Mouse (Mus musculus): ENCODE measurements around the gene Gm10306. TPM values are rescaled to one million over a fixed set of nuclear protein-coding genes. Genes with fewer than 3 reads are reported as not detected.

Gm10306 gene
- not detected for polyA plus RNA-seq (2014; fragmentation: Illumina TruSeq; extraction: RNeasy Lipid Tissue Mini Kit (QIAGEN cat#74804); ENCODE audit: low read depth, low replicate concordance)

DNA sequence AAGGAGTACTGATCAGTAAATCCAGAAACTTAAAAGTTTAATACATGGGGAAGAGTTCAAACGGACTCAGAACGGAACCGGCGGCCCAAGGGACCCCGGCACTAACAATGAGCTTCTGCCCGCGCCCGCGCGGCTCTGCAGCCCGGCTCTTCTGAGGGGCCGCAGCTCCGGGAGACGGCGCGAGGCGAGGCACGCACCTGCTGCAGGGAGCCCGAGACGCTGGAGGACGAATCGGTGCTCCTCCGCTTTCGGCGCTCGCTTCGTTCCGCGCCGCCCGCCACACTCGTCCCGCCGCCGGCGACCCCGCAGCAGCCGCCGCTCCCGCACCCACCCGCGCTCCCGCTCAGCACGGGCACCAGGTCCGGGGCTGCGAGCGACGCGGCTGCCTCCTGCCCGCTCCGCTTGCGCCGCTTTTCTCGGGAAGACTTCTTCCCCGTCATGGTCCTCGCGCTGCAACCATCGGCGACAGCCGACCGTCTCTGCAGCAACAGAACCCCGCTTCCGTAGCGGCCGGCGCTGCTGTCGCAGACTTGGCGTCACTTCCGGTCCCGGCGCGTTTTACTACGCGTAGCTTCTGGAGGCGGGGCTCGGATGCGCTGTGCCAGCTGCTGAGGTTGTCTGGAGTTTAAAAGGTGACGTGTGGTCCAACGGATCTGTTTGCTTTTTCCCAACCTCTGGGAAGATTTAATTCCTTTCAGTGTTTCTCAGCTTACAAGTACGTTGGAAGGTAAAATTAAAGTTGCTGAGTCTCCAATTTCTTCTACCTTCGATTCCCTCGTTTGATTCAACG lies at the start of gene Gm10306, which contains the start of gene Caap1:
Gene Gm10306, plus strand, starts transcription at position 282 of the 790 bp plus-strand sequence.
Gene Caap1, minus strand, starts transcription at position 532 of the 790 bp plus-strand sequence.

DNA sequence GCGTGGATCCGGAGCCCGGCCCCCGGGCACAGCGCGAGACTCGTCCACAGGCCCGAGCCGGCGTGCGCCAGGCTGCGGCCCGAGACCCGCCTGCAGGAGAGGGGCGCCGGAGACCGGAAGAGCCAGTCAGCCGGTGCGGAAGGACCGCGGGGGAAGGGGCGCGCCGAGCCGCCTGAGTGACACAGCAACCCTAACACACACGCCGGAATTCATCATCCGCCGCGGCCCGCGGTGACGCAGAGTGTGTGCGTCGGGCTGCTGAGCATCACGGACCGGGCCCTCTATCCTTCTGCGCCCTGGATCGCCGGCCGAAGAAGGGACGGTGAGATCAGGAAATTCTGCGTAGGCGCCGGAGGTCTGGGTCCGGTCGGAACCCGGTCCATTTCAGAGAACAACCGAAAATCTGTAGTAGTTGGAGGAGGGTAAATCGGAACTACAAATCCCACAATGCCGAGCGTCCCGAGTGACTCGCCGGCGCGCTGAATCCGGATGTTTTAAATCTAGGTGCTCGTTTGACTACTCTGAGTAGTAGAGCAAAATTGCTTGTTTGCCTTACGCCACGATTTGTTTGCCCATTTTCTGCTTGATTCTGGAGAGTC lies 46.8 kb downstream of the Gm10306 start, which contains the start of gene Plaa:
Gene Plaa, minus strand, starts transcription at position 214 of the 599 bp plus-strand sequence.

Other genes starting within 250 kb of the Gm10306 start
- 10.9 TPM for gene Caap1, start 250 bp downstream of the Gm10306 start, polyA plus RNA-seq (2014; fragmentation: Illumina TruSeq; extraction: RNeasy Lipid Tissue Mini Kit (QIAGEN cat#74804); ENCODE audit: low read depth, low replicate concordance)
- 84.8 TPM for gene Plaa, start 46.7 kb downstream of the Gm10306 start, polyA plus RNA-seq (2014; fragmentation: Illumina TruSeq; extraction: RNeasy Lipid Tissue Mini Kit (QIAGEN cat#74804); ENCODE audit: low read depth, low replicate concordance)
- gene Ift74, start 57.9 kb downstream of the Gm10306 start, polyA plus RNA-seq (2014; fragmentation: Illumina TruSeq; extraction: RNeasy Lipid Tissue Mini Kit (QIAGEN cat#74804); ENCODE audit: low read depth, low replicate concordance): 10.7 TPM
- gene Lrrc19, start 93.6 kb downstream of the Gm10306 start, polyA plus RNA-seq (2014; fragmentation: Illumina TruSeq; extraction: RNeasy Lipid Tissue Mini Kit (QIAGEN cat#74804); ENCODE audit: low read depth, low replicate concordance): 0.74 TPM
- gene Tek, start 182.7 kb downstream of the Gm10306 start, polyA plus RNA-seq (2014; fragmentation: Illumina TruSeq; extraction: RNeasy Lipid Tissue Mini Kit (QIAGEN cat#74804); ENCODE audit: low read depth, low replicate concordance): 7.3 TPM